Mouse (Mus musculus): Measurements from ENCODE around the gene Mrpl42.

Mrpl42 gene

DNA sequence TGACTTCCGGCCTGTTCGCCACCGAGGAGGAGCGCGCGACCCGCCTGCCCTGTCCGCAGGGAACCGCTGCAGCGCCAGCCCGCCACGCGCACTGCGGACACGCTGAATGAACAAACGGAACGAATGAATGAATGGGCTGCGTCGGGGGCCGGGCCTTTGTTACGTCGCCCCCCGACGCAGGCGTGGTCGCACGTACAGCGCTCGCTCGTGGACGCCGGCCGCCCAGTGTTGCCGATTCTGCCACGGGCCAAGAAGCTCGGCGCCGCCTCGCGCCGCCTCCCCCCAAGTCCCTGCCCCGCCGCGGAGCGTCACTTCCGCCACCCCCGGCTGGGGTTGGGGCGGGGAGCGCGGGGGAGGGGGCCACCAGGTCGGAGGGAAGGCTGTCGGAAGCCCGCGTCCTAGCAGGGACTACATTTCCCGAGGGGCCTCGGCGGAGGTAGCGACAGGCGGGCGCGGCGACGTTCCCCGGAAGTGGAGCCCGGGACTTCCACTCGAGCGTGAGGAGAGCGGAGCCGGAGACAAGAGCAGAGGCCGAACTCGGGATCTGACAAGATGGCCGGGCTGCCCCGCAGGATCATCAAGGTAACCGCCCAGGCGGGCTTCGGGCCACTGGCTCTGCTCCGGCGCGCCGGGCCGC is 13.0 kb upstream of the Mrpl42 start, which contains the start of gene Ube2n:
Gene Ube2n, plus strand, starts transcription at position 490 of the 637 bp plus-strand sequence.
- peak; percentile 99 for DNase-seq

DNA sequence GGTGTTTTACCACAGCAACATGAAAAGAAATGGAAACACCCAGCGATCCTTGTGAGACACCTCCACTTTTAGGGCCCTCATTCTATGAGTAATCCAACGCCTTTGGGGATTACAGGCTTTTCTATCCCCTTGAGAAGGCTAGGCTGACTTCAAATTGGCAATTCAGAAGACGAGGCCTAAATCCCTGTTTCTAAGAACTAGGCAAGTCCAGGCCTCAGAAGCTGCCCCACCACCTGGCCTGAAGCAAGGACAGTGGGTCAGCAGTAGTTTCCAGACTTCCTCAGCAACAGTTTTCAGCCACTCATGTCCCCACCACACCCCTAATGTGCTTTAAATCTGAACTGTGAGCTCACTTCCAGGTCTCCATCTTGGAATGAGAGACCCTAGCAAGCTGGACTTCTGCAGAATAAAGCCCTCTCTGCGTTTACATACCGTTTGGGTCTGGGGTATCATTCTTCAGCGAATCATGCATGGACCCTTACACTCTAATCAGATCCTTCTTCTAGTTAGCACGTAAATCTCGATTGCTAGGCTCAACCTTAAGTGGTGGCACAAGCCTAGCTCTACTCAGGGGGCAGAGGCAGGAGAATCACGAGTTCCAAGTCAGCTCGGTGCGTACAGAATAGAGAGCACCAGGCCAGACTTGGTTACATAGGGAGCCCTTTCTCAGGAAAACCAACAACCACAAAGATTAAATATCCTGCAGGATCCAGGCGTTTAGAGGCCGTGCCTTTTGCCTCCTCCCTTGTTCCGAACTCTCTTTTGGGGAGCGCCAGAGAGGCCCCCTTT is 12.2 kb upstream of the Mrpl42 start:
- DNase-seq: peak; percentile 17 to 31

GRCm38 (mm10) chr10:95512635-95513034 is 10.9 kb upstream of the Mrpl42 start:
- no peak for DNase-seq

GRCm38 (mm10) chr10:95509263-95509662 is 7.5 kb upstream of the Mrpl42 start:
- no peak for DNase-seq

DNA sequence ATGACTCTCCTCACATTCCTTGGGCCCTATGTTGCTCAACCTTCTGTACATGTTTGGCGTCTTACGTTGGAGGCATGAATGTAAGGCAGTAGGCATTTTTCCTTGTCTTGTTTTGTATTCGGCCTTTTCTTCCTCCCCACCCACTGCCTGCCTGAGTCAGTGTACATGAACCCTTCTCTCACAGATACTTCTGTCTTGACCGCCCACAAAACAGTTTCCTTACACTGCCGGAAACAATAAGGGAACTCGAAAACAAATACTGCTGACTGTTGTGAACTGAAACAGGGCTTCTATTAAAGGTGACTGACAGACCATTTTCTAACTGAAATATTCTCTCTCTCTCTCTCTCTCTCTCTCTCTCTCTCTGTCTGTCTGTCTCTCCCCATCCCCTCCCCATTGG is 7.1 kb upstream of the Mrpl42 start:
- no peak for DNase-seq

DNA sequence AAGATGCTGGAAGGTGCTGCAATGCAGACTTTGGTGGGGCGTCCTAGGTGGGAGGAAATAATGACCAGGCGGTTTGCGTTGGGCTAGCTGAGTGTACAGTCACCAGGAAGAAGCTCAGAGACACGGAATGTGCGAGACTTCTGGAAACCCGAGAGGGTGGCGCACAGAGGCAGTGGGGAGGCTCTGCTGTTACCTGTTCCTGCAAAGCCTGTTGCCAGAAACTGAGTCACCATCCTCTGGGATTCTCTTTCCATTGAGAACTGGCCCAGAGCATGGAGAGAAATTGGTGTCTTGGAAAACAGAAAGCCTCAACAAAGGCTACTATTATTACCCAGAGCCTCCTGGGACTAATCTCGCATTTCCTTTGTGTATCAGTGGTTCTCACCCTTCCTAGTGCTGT is 6.4 kb upstream of the Mrpl42 start:
- no peak for DNase-seq

- no peak for DNase-seq
Observed at GRCm38 (mm10) chr10:95504341-95504740, 2.6 kb upstream of the Mrpl42 start.

DNA sequence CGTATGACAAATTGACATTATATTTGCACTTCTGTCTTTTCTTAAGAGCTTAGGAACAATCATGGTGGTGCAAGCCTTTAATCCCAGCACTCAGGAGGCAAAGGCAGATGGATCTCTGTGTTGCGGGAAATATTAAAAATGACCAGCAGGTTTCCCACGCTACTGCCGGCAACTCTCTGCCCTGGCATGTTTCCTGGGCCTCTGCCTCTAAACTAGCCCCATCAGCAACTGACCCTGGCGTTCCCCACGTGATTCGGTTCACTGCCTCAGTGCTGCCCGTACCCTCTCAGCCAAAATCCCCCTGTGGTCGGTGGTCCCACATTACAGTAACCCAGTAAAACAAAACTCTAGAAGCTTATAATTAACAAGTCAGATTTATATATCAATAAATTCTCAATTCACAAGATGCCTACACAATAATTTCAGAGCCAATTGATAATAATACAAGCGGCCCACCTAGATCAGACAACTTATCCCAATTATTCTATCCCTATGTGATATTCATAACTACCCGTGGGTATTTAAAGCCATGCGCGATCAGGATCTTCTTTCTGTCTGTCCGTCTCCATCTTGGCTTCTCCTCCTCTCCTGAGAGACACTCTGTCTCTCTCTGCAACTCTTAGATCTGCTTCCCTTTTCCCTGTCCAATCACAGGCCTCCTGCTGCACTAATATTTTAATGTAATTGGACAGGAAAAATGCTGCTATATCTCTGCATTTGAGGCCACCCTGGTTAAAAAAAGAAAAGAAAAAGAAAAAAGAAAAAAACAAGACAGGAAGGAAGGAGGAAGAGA is 1.9 kb upstream of the Mrpl42 start:
- DNase-seq: no peak

- no peak for DNase-seq
Observed at GRCm38 (mm10) chr10:95501033-95501432, 707 bp downstream of the Mrpl42 start.

- no peak for DNase-seq
Observed at GRCm38 (mm10) chr10:95494268-95494667, 7.5 kb downstream of the Mrpl42 start.

DNA sequence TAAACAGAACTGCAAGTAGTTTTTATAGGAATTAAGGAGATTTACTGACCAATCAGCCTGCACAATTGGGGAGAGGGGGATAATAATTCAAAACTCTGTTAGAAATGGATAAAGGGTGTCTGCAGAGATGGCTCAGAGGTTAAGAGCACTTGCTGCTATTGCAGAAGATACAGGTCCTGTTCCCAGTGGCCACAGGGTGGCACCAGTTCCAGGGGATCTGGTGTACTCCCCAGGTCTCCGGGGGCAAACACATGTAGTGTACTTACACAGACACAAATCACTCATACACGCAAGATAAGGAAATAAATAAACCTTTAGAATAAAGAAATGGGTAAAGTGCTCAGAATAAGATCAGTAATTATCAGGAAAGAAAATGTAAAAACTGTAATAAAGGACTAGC is 12.1 kb downstream of the Mrpl42 start:
- DNase-seq: peak; percentile 25 to 39

GRCm38 (mm10) chr10:95477516-95477915 is 24.2 kb downstream of the Mrpl42 start:
- DNase-seq: no peak

DNA sequence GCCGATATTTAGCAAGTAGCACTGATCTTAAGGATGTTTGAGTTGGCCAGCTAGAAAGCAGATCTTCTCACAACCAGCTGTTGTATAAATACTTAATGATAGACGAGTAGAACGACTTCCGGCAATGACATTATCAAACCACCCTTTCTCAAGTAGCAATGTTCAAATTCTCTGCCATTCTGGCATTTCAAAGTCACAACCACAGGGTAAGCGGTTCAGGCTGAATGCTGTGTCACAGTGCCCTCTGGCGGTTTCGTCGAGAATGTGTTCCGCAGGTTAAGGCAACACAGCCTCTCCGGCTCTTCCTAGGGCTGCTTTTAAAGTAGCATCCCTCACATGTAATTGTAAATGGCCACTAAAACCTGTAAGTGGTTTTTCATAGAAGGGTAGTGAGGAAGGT is 25.8 kb downstream of the Mrpl42 start:
- peak; percentile 78 to 80 for DNase-seq

- no peak for DNase-seq
Observed at GRCm38 (mm10) chr10:95471889-95472547, 29.7 kb downstream of the Mrpl42 start.

DNA sequence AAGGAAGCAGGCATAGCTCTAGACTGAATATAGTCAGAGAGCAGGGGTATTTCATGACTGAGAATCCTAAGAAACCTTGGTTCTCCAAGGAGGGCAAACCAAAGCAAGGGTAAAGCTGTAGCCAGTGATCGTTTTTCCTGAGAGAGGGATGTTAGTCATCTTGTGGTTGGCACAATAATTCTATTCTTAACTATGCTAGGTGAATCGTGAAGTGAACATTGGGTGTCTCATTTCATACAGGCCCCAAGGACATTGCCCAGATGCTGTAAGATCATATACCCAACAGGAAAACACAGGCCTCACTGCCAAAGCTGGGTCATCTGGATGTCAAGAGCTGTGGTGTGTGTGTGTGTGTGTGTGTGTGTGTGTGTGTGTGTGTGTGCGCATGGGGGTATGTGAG is 30.6 kb downstream of the Mrpl42 start:
- DNase-seq: no peak

DNA sequence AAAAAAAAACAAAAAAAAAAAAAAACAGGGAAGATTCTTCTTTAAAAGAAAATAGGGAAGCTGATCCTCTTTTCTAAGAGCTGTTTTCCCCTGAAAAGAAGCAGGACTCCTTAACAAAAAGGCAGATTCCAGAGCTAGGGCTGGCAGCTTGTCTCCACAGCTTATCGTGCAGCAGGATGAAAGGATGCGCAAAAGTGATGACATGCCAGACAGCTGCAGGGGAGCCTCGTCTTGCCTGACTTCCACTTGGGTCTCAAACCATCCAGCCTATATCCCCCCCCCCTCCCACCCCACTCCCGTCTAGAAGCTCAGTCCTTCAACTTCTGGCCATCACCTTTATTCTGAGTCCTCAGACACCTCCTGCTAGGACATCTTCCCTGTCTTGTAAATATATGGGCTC is 32.8 kb downstream of the Mrpl42 start:
- no peak for DNase-seq

DNA sequence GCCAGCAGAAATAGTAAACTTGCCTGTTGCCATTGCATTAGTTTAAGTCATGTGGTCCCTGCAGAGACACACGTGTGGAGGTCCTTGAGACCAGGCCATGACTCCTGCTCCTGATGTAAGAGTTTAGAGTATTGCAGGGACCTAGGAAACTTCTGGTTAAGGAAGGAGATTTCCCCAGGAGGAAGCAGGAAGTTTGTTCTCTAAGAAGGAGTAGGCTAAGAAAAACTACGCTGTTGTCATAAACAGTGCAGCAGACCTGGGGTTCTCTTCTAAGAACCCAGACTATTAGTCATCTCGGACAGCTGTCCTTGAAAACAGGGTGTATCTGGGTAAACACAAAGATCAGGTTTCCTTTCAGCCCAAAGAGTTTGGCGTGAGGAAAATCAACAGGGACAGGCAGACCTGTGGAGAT is 36.2 kb downstream of the Mrpl42 start:
- DNase-seq: no peak

DNA sequence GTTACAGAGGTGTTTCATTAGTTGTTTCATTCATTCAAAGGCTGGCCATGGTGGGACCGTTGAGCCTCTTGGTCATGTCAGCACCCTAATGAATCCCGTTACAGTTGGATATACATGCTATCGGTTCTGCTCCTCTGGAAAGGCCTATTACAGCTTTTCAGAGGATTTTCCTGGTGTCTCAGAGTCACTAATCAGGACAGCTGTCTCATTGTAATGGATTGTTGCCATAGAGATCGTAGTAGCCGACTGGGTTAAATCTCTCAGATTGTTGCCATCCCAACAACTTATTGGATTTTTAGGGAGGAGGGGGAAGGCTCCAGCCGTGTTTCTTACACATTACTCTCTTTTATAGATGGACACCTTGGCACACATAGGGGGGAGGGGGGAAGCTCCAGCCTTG is 37.2 kb downstream of the Mrpl42 start:
- DNase-seq: no peak

- no peak for DNase-seq
Observed at GRCm38 (mm10) chr10:95462231-95462630, 39.5 kb downstream of the Mrpl42 start.

DNA sequence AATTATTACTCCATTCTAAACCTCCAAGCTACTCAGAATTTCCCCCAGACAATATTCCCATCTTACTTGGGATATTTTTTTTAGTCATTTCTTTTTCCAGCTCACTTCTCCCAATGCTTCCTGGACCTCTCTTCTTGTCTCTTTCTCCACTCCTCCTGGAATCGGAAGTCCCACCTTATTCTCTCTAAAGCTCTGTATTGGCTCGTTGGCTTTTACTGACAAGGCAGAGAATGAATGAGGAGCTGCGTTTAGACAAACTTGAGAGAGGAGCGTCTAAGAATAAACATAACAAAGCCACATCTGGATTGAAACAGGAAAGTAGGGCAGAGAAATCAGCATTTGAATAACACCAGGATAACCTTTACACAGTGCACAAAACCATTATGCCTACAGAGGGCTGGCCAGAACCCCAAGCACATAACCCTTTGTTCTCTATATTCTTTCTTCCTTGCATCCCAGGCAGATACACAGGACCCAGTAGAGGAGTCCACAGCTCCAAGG is 40.6 kb downstream of the Mrpl42 start:
- no peak for DNase-seq

DNA sequence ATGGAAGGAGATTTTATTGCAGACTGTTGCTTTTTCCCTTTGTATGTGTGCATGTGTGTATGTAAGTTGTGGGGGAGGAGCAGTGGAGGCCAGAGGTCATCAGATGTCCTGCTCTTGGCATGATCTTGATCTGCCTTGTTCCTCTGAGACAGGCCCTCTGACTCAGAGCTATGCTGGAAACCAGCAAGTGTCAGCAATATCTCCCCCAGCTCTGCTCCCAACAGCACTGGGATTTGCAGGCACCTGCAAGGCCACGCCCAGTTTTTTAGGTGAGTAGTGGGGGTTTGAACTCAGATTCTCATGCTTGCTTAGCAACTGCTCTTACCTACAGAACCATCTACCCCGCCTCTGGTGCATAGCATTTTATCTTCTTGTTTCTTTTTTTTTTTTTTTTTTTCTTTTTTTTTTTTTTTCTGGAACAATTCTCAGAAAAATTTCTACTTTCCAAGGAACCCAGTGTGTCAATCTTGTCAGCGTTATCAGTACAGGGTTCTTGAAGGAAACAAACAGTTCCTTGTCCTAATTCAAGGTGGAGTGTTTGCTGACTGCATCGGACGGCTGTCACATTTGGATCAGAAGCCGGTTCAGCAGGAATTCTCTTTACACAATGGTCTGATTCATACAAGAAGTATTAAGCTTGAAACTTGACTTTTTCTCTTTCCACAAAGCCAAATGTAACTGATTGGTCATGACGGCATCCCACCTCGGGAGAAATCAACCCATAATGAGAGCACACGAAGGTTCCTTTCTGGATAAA is 43.5 kb downstream of the Mrpl42 start:
- DNase-seq: no peak
